Mouse (Mus musculus) liver, embryonic 13.5 days (tissue): Measurements from ENCODE around the gene Snx8. TPM values are rescaled to one million over a fixed set of nuclear protein-coding genes. Genes with fewer than 3 reads are reported as not detected.
A peak's percentile ranks its signal among the peaks of the same experiment; 100 is the strongest.

Experiments
- ATAC-seq: fragments of 200-750 bp; cut with Nextera tagmentation; 2 replicates; pipeline ENCODE4 v1.8.0; 2017; ENCODE audit warnings: low read depth, mild to moderate bottlenecking, moderate number of reproducible peaks, moderate library complexity
- DNase-seq: peaks from one replicate; pipeline ENCODE4 v3.0.0; 2022
- H3K27ac ChIP-seq: fragments of 300-500 bp; sonication (generic); 2 replicates; pipeline ENCODE4 v1.5.1; 2015; ENCODE audit warnings: moderate library complexity, mild to moderate bottlenecking, inconsistent platforms
- H3K27me3 ChIP-seq: fragments of 300-500 bp; sonication (generic); 2 replicates; pipeline ENCODE4 v1.6.1; 2015; ENCODE audit warnings: mild to moderate bottlenecking, inconsistent platforms
- H3K36me3 ChIP-seq: fragments of 300-500 bp; sonication (generic); 2 replicates; pipeline ENCODE4 v1.6.1; 2015; ENCODE audit warnings: mild to moderate bottlenecking, inconsistent platforms
- H3K4me1 ChIP-seq: fragments of 300-500 bp; sonication (generic); replicated peaks from 2 replicates; pipeline ENCODE4 v1.6.1; 2015; ENCODE audit warnings: inconsistent platforms
- H3K4me2 ChIP-seq: fragments of 300-500 bp; sonication (generic); 2 replicates; pipeline ENCODE4 v1.6.1; 2015; ENCODE audit warnings: inconsistent platforms, mild to moderate bottlenecking, moderate library complexity
- H3K4me3 ChIP-seq: fragments of 300-500 bp; sonication (generic); replicated peaks from 2 replicates; pipeline ENCODE4 v1.5.1; 2015; ENCODE audit warnings: mild to moderate bottlenecking, inconsistent platforms
- H3K9ac ChIP-seq: fragments of 300-500 bp; sonication (generic); 2 replicates; pipeline ENCODE4 v1.6.1; 2015; ENCODE audit warnings: mild to moderate bottlenecking, inconsistent platforms
- H3K9me3 ChIP-seq: fragments of 300-500 bp; sonication (generic); replicated peaks from 2 replicates; pipeline ENCODE4 v1.6.1; 2016; ENCODE audit warnings: inconsistent platforms
- WGBS: fragments of 180-500 bp; shearing (Covaris S2); methylation state at CpG from one replicate; pipeline ENCODE4 v1.1.7; 2015; ENCODE audit not compliant: insufficient replicate concordance; 5-methylcytosine and 5-hydroxymethylcytosine counted together
- polyA plus RNA-seq: library from polyadenylated mRNA; unstranded; fragments of >200 nt; fragmentation: Nextera tagmentation; extraction: Ambion mirVana; gene quantifications from 2 replicates; pipeline ENCODE4 v1.2.1, GENCODE M21; 2015

The Snx8 gene
- polyA plus RNA-seq, 1 experiment from 2014 or later = 10.9 TPM

- 68% methylated on average over 3 of the region's 3 CpGs for WGBS
- no peak for ATAC-seq
- peaks cover 68% of the 10 kb centered on the region for H3K36me3 ChIP-seq
These were observed 49.2 kb downstream of the Snx8 start for GRCm38 (mm10) chr5:140339836-140340235.

DNA sequence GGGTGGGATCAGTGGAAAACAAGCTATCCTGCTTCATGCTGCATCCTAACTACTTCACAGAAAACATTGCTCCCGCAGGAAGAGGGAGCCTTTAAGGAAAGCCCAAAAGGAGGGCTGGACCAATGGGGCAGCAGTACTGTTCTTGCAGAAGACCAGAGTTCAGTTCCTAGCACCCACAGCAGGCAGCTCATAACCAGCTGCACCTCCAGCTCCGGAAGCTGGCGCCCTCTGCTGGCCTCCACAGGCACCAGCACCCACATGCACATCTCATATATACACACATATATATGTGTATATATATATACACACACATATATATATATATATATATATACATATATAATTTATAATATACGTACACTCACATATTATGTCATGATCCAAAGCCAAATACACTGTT lies 50.3 kb downstream of the Snx8 start:
- peaks cover 58% of the 10 kb centered on the region for H3K36me3 ChIP-seq
- no peak overlapping the region for H3K27ac ChIP-seq
- H3K9me3 ChIP-seq = peaks cover 4% of the 10 kb centered on the region; the same call in 1 of the 2 replicates
- 90% methylated on average over 4 of the region's 4 CpGs for WGBS
- no peaks in the 10 kb centered on the region for H3K27me3 ChIP-seq
- H3K9ac ChIP-seq = no peak overlapping the region
- no peak for ATAC-seq
- no peaks in the 10 kb centered on the region for H3K4me1 ChIP-seq
- no peak for DNase-seq
- no peak overlapping the region for H3K4me3 ChIP-seq
- no peak overlapping the region for H3K4me2 ChIP-seq

More at GRCm38 (mm10) chr5:140339836-140340235, 49.2 kb downstream of the Snx8 start:
- H3K4me2 ChIP-seq = no peak overlapping the region
- no peak for DNase-seq
- no peak overlapping the region for H3K4me3 ChIP-seq
- no peak overlapping the region for H3K9ac ChIP-seq
- no peak overlapping the region for H3K27ac ChIP-seq
- peaks cover 4% of the 10 kb centered on the region; the same call in 1 of the 2 replicates for H3K9me3 ChIP-seq
- H3K4me1 ChIP-seq = no peaks in the 10 kb centered on the region
- no peaks in the 10 kb centered on the region for H3K27me3 ChIP-seq

DNA sequence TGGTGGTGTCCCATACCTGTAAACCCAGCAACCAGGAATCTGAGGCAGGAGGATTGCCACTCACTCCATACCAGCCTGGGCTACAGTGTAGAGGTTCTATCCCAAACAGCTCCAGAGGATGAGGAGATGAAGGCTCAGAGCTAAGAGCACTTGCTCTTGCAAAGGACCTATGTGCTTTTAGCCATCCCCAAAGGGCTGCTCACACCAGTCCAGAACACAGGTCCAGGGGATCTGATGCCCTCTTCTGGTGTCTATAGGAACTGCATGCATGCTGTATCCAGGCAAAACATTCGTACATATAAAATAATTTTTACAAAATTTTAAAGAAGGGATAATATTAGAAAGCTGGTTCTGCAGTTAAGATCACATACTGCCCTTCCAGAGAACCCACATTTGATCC lies 52.4 kb downstream of the Snx8 start:
- peak; percentile 20 for DNase-seq
- 68% methylated on average over 1 of the region's 1 CpGs for WGBS
- no peak for ATAC-seq
- Histone ChIP-seq H3K27ac (no peak overlapping the region), H3K36me3 (peaks cover 52% of the 10 kb centered on the region), H3K27me3 (no peaks in the 10 kb centered on the region), H3K4me3 (no peak overlapping the region), H3K9ac (no peak overlapping the region), H3K4me2 (no peak overlapping the region), H3K4me1 (peaks cover 12% of the 10 kb centered on the region), H3K9me3 (peaks cover 4% of the 10 kb centered on the region; the same call in 1 of the 2 replicates)

DNA sequence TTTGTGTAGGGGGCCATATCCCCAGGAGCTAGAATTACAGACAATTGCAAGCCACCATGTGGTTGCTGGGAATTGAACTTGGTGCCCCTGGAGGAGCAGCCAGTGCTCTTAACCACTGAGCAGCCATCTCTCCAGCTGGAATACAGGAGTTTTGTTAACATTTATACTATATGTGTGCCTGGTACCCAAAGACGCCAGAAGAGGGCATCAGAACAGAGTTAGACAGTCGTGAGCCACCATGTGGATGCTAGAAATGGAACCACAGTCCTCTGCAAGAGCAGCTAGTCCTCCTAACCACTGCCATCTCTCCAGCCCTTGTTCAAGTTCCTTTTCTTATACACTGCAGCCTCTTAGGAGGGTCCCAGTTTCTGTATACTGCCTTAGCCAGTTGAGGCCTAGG lies 55.4 kb downstream of the Snx8 start:
- 31% methylated on average over 2 of the region's 2 CpGs for WGBS
- Histone ChIP-seq H3K9ac (no peak overlapping the region), H3K27ac (no peak overlapping the region), H3K36me3 (peaks cover 31% of the 10 kb centered on the region), H3K27me3 (no peaks in the 10 kb centered on the region), H3K4me3 (no peak overlapping the region), H3K9me3 (peaks cover 2% of the 10 kb centered on the region; the same call in 1 of the 2 replicates), H3K4me1 (peaks cover 24% of the 10 kb centered on the region), H3K4me2 (no peak overlapping the region)
- ATAC-seq = no peak
- peak; percentile 28 for DNase-seq

DNA sequence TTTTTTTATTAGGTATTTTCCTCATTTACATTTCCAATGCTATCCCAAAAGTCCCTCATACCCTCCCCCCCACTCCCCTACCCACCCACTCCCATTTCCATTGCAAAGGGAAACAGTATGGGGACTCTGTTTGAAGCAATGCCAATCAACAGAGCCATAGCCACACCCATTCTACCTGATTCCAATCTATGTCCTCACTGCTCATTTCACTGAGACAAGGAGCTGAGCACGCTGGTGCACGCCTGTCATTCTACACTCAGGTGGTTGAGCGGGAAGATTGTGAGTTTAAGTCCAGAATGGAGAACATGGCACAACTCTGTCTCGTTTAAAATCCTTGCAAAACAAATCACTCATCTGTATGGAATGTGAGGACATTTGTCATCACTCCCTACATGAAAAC lies 56.5 kb downstream of the Snx8 start:
- DNase-seq (no peak), ATAC-seq (peak; percentile 52)
- H3K36me3 ChIP-seq = peaks cover 30% of the 10 kb centered on the region
- WGBS = 24% methylated on average over 4 of the region's 4 CpGs
- H3K4me3 ChIP-seq = peak overlapping the region; percentile 74
- peaks cover 24% of the 10 kb centered on the region for H3K4me1 ChIP-seq
- H3K27ac ChIP-seq = peak overlapping the region; percentile 91
- no peaks in the 10 kb centered on the region for H3K27me3 ChIP-seq
- H3K4me2 ChIP-seq = peak overlapping the region; percentile 88
- H3K9ac ChIP-seq = peak overlapping the region; percentile 82
- H3K9me3 ChIP-seq = no peaks in the 10 kb centered on the region

DNA sequence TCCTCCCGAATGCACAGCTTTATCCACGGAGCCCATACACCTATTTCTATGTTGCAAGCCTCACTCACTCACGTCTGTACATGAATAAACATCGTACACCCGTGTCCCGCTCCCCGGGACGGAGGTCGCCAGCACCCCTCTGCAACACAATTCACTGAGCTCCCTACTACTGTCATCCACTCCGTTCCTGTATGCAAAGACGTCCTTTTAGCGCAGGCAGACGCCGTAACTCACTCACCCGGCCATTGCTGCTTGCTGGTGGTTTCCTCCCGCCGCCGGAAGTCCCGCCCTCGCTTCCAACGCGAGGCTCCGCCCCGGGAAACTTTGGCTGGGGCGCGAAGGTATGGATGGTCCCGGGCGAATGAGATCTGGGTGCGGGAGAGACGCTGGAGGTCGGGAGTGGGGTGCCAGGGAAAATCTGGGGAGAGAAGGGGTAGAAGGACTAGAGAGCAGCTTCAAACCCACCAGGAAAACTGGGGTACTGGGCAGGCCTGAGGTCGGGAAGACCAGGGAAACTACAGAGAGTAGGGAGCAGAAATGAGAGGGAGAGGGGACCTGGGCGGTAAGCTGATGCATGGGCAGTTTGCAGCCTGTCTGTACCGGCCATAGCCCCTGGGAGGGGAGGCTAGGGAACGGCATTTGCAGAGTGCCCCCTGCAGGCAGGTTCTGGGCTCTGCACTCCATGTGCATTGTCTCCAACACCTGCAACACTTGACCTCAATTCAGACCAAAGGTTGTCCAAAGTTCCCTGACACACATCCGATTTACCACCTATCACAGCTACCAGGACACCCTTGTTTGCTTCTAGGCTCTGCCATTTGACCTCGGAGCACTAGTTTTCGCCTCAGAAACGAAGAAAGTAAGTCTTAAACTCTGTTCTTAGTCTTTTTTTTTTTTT lies 57.2 kb downstream of the Snx8 start, which contains the start of gene Mrm2:
Gene Mrm2 (minus strand): TSS at position 284 of the 898 bp plus-strand sequence.
- Histone ChIP-seq H3K36me3 (peaks cover 31% of the 10 kb centered on the region), H3K9me3 (no peaks in the 10 kb centered on the region), H3K9ac (peak within 1 kb of the TSS; percentile 82), H3K27ac (peak within 1 kb of the TSS; percentile 91), H3K4me2 (peak within 1 kb of the TSS; percentile 88), H3K4me1 (peaks cover 24% of the 10 kb centered on the region), H3K27me3 (no peaks in the 10 kb centered on the region), H3K4me3 (peak within 1 kb of the TSS; percentile 74)
- WGBS = under 1% methylated on average over 39 of the region's 39 CpGs
- ATAC-seq (peak; percentile 85), DNase-seq (peak; percentile 80)

- DNase-seq = no peak
- no peaks in the 10 kb centered on the region for H3K9me3 ChIP-seq
- H3K4me1 ChIP-seq = peaks cover 44% of the 10 kb centered on the region
- H3K4me2 ChIP-seq = peak overlapping the region; percentile 28
- peak overlapping the region; percentile 24 for H3K27ac ChIP-seq
- WGBS = 41% methylated on average over 5 of the region's 5 CpGs
- no peaks in the 10 kb centered on the region for H3K27me3 ChIP-seq
- H3K36me3 ChIP-seq = peaks cover 18% of the 10 kb centered on the region
- peak overlapping the region; percentile 30 for H3K9ac ChIP-seq
- ATAC-seq = no peak
- H3K4me3 ChIP-seq = no peak overlapping the region
These were observed 65.0 kb downstream of the Snx8 start for GRCm38 (mm10) chr5:140324058-140324457.

DNA sequence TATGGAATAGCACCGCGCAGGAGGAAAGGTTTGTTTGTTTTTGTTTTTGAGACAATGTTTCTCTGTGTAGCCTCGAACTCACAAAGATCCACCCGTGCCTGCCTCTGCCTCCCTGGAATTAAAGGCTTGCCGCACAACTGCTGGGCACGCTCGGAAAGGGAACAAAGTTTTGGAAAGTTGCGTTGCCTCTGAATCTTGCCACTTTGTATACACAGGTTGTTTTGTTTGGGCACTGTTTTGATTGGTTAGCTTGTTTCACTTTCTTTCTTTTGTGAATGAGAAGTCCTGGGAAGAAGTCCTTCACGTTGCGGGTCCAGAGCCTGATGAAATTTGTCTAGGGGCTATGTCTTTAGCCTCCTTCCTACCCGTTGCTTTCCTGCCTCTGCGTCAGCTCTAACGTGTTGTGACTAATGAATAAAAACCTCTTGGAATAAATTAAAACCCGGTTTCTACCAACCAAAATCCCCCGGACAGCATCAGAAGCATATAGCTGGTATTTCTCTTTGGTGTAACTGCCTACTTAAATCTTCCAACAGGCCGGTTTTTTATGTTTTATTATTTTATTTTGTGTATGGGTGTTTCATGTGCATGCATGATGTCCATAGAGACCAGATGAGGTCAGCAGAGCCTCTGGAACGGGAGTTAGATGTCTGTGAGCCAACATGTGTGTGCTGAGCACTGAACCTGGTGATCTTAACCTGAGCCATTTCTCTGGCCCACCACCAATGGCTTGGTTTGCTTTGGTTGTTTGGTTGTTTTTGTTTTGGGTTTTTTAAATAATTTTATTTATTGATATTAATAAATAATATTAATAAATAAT lies 67.1 kb downstream of the Snx8 start:
- Histone ChIP-seq H3K9me3 (no peaks in the 10 kb centered on the region), H3K27me3 (no peaks in the 10 kb centered on the region), H3K4me2 (peak overlapping the region; percentile 85), H3K36me3 (peaks cover 8% of the 10 kb centered on the region), H3K27ac (peak overlapping the region; percentile 87), H3K4me3 (peak overlapping the region; percentile 84), H3K9ac (peak overlapping the region; percentile 98), H3K4me1 (peaks cover 60% of the 10 kb centered on the region)
- DNase-seq (peak; percentile 17), ATAC-seq (peak; percentile 19; the same call in 1 of the 2 replicates)
- WGBS = 2% methylated on average over 17 of the region's 17 CpGs

DNA sequence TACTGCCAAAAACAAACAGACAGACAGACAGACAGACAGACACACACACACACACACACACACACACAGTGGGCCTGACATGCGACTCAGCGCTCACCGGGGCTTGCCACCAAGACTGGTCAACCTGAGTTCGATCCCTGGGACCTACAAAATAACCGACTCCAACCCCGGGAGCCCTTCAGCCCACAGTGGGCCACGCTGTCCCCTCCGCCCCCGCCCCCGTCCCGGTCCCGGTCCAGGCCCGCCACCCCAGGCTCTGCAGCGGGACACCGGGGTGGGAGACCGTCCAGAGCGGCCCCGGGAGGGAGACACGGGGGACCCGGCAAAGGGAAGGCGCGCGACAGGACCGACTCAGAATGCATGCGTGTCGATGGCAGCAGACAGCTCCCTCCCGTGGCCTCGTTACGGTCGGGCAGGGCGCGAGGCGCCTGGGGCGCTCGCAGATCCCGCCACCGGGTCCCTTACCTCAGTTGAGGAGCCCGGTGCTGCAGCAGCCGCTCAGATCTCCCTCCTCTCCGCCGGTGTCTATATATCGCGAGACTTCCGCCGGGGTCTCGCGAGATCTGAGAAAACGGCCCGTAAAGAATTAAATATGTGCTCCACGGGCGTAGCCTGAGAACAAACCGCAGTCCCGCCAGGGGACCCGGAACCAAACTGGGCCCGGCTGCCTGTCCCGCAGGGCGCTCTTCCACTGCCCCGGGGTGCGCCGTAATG lies 67.9 kb downstream of the Snx8 start, which contains the start of the genes Mad1l1 and Nudt1:
Gene Mad1l1 (minus strand): TSS at position 511 of the 714 bp plus-strand sequence.
Gene Nudt1 (plus strand): TSS at position 615 of the 714 bp plus-strand sequence.
- Histone ChIP-seq H3K27ac (peak within 1 kb of the TSS; percentile 87), H3K4me2 (peak within 1 kb of the TSS; percentile 85), H3K9ac (peak within 1 kb of the TSS; percentile 98), H3K27me3 (no peaks in the 10 kb centered on the region), H3K9me3 (no peaks in the 10 kb centered on the region), H3K4me3 (peak within 1 kb of the TSS; percentile 84), H3K4me1 (peaks cover 66% of the 10 kb centered on the region), H3K36me3 (peaks cover 4% of the 10 kb centered on the region; the same call in 1 of the 2 replicates)
- peak; percentile 91 for ATAC-seq
- under 1% methylated on average over 60 of the region's 60 CpGs for WGBS
- DNase-seq = peak; percentile 92

DNA sequence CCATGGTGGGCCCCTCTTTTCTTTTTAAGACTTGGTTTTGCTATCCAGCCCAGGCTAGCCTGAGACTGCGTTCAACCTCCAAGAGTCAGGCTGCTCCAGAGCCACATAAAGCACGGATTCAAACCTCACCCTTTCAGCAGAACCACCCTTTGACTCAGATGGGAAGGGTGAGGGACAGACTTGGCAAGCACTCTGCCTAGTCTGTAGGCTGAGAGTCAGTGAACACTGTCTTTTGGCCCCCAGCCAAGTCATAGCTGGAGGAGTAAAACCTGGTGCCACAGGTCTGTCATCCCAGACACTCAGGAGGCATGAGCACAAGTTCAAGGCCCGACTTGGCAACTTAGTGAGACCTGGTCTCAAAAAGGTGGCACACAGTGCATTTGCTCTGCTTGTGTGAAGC lies 72.3 kb downstream of the Snx8 start:
- peaks cover 43% of the 10 kb centered on the region for H3K36me3 ChIP-seq
- H3K9ac ChIP-seq = no peak overlapping the region
- no peak overlapping the region for H3K27ac ChIP-seq
- H3K4me2 ChIP-seq = no peak overlapping the region
- H3K27me3 ChIP-seq = no peaks in the 10 kb centered on the region
- DNase-seq (no peak), ATAC-seq (no peak)
- H3K9me3 ChIP-seq = no peaks in the 10 kb centered on the region
- H3K4me3 ChIP-seq = no peak overlapping the region
- peaks cover 49% of the 10 kb centered on the region for H3K4me1 ChIP-seq
- 70% methylated on average over 3 of the region's 3 CpGs for WGBS
